Mouse (Mus musculus) gastrocnemius, adult 18-20 months (tissue): ENCODE measurements around the gene Col6a3. TPM values are rescaled to one million over a fixed set of nuclear protein-coding genes. Genes with fewer than 3 reads are reported as not detected.

Experiments used
- DNase-seq: peaks from one replicate; pipeline ENCODE4 v3.0.0; 2021; ENCODE audit warnings: low spot score
- total RNA-seq, 2 experiments: library from RNA; stranded (reverse); gene quantifications; 2 replicates each; pipeline ENCODE4 v1.2.3; 2021

Col6a3 gene
- total RNA-seq, 2 experiments from 2014 or later, result 24.8 to 30.5 TPM

DNA sequence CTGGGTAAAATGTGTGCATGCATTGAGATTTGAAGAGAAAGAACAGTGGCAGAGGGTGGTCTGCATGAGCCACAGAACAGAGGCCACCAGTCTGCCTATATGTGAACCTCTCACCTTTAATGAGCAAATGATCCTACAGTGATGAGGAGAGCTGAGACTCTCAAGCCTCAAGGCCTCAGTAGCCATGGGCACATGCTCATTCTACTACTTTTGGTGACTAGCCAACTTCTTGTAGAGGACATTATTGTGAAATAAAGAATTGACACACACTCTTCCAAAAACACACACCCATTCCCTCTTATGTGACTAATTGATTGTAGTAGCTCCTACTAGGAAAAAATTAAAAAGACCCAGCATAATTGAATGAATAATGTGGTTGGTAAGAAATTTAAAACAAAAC lies 120.0 kb downstream of the Col6a3 start:
- no peak for DNase-seq

GRCm38 (mm10) chr1:90723325-90723724 lies 120.4 kb downstream of the Col6a3 start:
- no peak for DNase-seq

GRCm38 (mm10) chr1:90722021-90722420 lies 121.8 kb downstream of the Col6a3 start:
- DNase-seq, result no peak

DNA sequence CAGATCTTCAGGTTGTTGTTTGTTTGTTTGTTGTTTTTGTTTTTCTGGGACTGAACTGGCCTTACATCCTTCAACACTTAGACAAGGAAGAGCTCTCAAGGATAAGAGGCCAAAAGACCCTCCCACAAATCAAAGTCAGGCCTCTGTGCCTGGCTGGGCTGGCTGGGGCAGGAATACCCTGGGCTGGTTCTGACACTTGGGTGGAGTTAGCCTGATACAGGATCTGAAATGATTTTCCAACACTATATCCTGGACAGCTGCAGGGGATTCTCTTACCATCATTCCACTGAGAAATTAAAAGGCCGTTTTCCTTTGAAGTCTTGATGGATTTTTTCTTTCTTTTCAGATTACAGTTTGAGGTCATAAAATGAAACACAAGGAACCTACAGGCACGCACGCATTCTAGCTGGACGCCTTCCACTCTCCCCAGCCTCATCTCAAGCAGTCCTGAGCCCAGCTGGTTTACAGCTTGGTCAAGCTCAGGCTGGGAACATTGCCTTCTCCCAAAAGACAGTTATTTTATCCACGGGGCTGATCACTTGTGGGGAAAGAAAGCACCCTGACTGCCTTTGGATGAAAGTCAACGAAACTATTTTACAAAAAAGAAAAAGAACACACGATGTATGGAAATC lies 123.0 kb downstream of the Col6a3 start:
- DNase-seq, result peak; percentile 32

- no peak for DNase-seq
Measured at GRCm38 (mm10) chr1:90718826-90719550, 124.8 kb downstream of the Col6a3 start.

DNA sequence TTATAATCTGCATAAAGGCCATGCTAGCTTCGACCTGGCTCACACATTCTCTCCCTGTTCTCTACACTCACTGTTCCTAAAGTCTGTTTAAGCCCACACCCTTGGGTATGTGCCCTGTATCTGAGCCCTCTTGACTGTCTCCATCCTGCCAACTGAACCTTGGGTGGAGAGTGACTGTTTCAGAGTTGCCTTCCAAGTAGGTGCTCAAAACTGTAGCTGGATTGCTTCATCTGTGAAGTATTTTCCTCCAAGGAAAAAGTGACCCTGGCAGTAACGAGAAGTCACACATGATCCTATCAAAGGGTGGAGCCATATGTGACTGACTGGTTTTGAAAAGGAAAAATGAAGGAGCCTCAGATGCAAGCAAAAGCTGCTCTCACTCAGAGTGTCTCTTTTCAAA lies 127.5 kb downstream of the Col6a3 start:
- DNase-seq, result no peak

Other genes with a start within 250 kb of the Col6a3 start
- 10 to 100 TPM; 91.2 to 93.5 TPM for gene Cops8, start 241.0 kb downstream of the Col6a3 start, total RNA-seq
- gene Mlph, start 71.1 kb upstream of the Col6a3 start, total RNA-seq, result under 1 TPM; 0.21 to 0.32 TPM
- not detected for gene Prlh, start 109.1 kb upstream of the Col6a3 start, total RNA-seq
- gene Rab17, start 125.7 kb upstream of the Col6a3 start, total RNA-seq, result not detected
- 100 to 1,000 TPM; 119 to 121 TPM for gene Lrrfip1, start 154.8 kb upstream of the Col6a3 start, total RNA-seq